8 mouse cellular contexts compared by ENCODE assay signal in genomic region chr8:122906463-122907021, GRCm38 (mm10). TPM values are rescaled to one million over a fixed set of nuclear protein-coding genes. Genes with fewer than 3 reads are reported as not detected.
A peak's percentile ranks its signal among the peaks of the same experiment; 100 is the strongest.
DNase-seq lines count a peak whose midpoint lies in the region; ATAC-seq and TF ChIP-seq lines count a peak whose summit lies in the region.

No protein-coding gene starts in this region.

- H3K4me3 ChIP-seq in C2C12 (ENCODE audit: insufficient read depth, poor library complexity, severe bottlenecking) = no peak overlapping the region
- H3K4me3 ChIP-seq in erythroblast, embryonic 14.5 days (replicated peaks) = peak overlapping the region; percentile 3
- no peak overlapping the region for H3K4me3 ChIP-seq in heart, embryonic 12.5 days
- no peak overlapping the region for H3K4me3 ChIP-seq in kidney, postnatal 0 days (replicated peaks; ENCODE audit: low read depth, low read length)
- no peak overlapping the region for H3K4me3 ChIP-seq in liver, embryonic 12.5 days
- H3K4me3 ChIP-seq in stomach, embryonic 15.5 days (replicated peaks) = no peak overlapping the region

- peaks cover 15% of the 10 kb centered on the region for H3K36me3 ChIP-seq in C2C12 (ENCODE audit: control insufficient read depth, insufficient read depth)
- H3K36me3 ChIP-seq in erythroblast, embryonic 14.5 days (ENCODE audit: control insufficient read depth) = peaks cover 77% of the 10 kb centered on the region
- peaks cover 16% of the 10 kb centered on the region for H3K36me3 ChIP-seq in heart, embryonic 12.5 days
- peaks cover 16% of the 10 kb centered on the region for H3K36me3 ChIP-seq in kidney, postnatal 0 days (ENCODE audit: insufficient read depth, low read length)
- H3K36me3 ChIP-seq in liver, embryonic 12.5 days = peaks cover 58% of the 10 kb centered on the region
- peaks cover 25% of the 10 kb centered on the region for H3K36me3 ChIP-seq in stomach, embryonic 15.5 days

- H3K9ac ChIP-seq in heart, embryonic 12.5 days = no peak overlapping the region
- H3K9ac ChIP-seq in kidney, postnatal 0 days (ENCODE audit: low read depth, low read length) = no peak overlapping the region
- H3K9ac ChIP-seq in liver, embryonic 12.5 days = no peak overlapping the region
- H3K9ac ChIP-seq in stomach, embryonic 15.5 days = no peak overlapping the region

- no peaks in the 10 kb centered on the region for H3K27me3 ChIP-seq in C2C12 (ENCODE audit: control insufficient read depth, insufficient read depth, insufficient read length)
- no peaks in the 10 kb centered on the region for H3K27me3 ChIP-seq in erythroblast, embryonic 14.5 days (ENCODE audit: control insufficient read depth)
- H3K27me3 ChIP-seq in heart, embryonic 12.5 days (replicated peaks) = no peaks in the 10 kb centered on the region
- no peaks in the 10 kb centered on the region for H3K27me3 ChIP-seq in kidney, postnatal 0 days (ENCODE audit: insufficient read depth, low read length)
- no peaks in the 10 kb centered on the region for H3K27me3 ChIP-seq in liver, embryonic 12.5 days (replicated peaks)
- no peaks in the 10 kb centered on the region for H3K27me3 ChIP-seq in stomach, embryonic 15.5 days (replicated peaks)

- H3K27ac ChIP-seq in heart, embryonic 12.5 days (ENCODE audit: poor library complexity, severe bottlenecking) = 0 out of 2 replicates have a peak overlapping the region, but pooled peaks have one; percentile 10
- H3K27ac ChIP-seq in kidney, postnatal 0 days = no peak overlapping the region
- H3K27ac ChIP-seq in liver, embryonic 12.5 days = no peak overlapping the region
- H3K27ac ChIP-seq in stomach, embryonic 15.5 days = no peak overlapping the region

- peaks cover 84% of the 10 kb centered on the region for H3K79me2 ChIP-seq in C2C12 (ENCODE audit: control insufficient read depth, insufficient read depth)

- ATAC-seq in heart, embryonic 12.5 days (ENCODE audit: insufficient number of reproducible peaks, low FRiP score) = peak; percentile 74
- peak; percentile 79 for ATAC-seq in kidney, postnatal 0 days (replicated peaks; ENCODE audit: low FRiP score, low read depth)
- peak; percentile 65 for ATAC-seq in liver, embryonic 12.5 days
- ATAC-seq in stomach, embryonic 15.5 days (ENCODE audit: insufficient read depth, low FRiP score, low read depth) = peak; percentile 81

- H3K4me1 ChIP-seq in erythroblast, embryonic 14.5 days (ENCODE audit: control insufficient read depth) = peaks cover 28% of the 10 kb centered on the region
- H3K4me1 ChIP-seq in heart, embryonic 12.5 days (replicated peaks) = peaks cover 31% of the 10 kb centered on the region
- no peaks in the 10 kb centered on the region for H3K4me1 ChIP-seq in kidney, postnatal 0 days (replicated peaks; ENCODE audit: insufficient read depth, low read length)
- peaks cover 26% of the 10 kb centered on the region for H3K4me1 ChIP-seq in liver, embryonic 12.5 days
- H3K4me1 ChIP-seq in stomach, embryonic 15.5 days = 0 out of 2 replicates have a peak, but pooled peaks cover 3% of the 10 kb centered on the region

- DNase-seq in brain, embryonic 14.5 days (ENCODE audit: low read depth) = peak; percentile 90
- peak; percentile 89 for DNase-seq in kidney, postnatal 0 days (ENCODE audit: low spot score)
- peak; percentile 78 to 85 for DNase-seq in natural killer cell, adult 2 months (ENCODE audit: low spot score in 2 of 2)

- TF ChIP-seq CTCF in C2C12 (IDR thresholded peaks at IDR 0.05; ENCODE audit: control insufficient read depth, insufficient read depth, insufficient read length) = peak; percentile 54
- peak; percentile 78; the same call in 1 of the 2 replicates for TF ChIP-seq CTCF in brain, embryonic 14.5 days (IDR thresholded peaks at IDR 0.05; ENCODE audit: borderline replicate concordance, extremely low read depth, insufficient read depth, insufficient read length)
- peak; percentile 92 for TF ChIP-seq CTCF in kidney, postnatal 0 days (IDR thresholded peaks at IDR 0.05; ENCODE audit: low read depth)

- peaks cover 57% of the 10 kb centered on the region for H3K79me3 ChIP-seq in C2C12 (ENCODE audit: low read depth)

- 31% methylated on average over 6 of the region's 6 CpGs for WGBS in heart, embryonic 12.5 days
- 20% methylated on average over 6 of the region's 6 CpGs for WGBS in kidney, postnatal 0 days
- WGBS in liver, embryonic 12.5 days (ENCODE audit: insufficient replicate concordance) = 36% methylated on average over 6 of the region's 6 CpGs
- WGBS in stomach, embryonic 15.5 days = 33% methylated on average over 6 of the region's 6 CpGs

- no peak overlapping the region for H3ac ChIP-seq in C2C12 (ENCODE audit: control insufficient read depth, insufficient read length, low read depth)

- no peak for TF ChIP-seq POLR2A in brain, embryonic 14.5 days (IDR thresholded peaks at IDR 0.05; ENCODE audit: borderline replicate concordance, extremely low read depth, insufficient read depth, insufficient read length, poor library complexity, severe bottlenecking)

- no peaks in the 10 kb centered on the region for H3K9me3 ChIP-seq in erythroblast, embryonic 14.5 days (ENCODE audit: control insufficient read depth, low read length)
- H3K9me3 ChIP-seq in heart, embryonic 12.5 days (replicated peaks) = no peaks in the 10 kb centered on the region
- H3K9me3 ChIP-seq in kidney, postnatal 0 days (replicated peaks; ENCODE audit: low read length) = no peaks in the 10 kb centered on the region
- H3K9me3 ChIP-seq in liver, embryonic 12.5 days (replicated peaks) = no peaks in the 10 kb centered on the region
- H3K9me3 ChIP-seq in stomach, embryonic 15.5 days = no peaks in the 10 kb centered on the region

- peak overlapping the region; percentile 40; the same call in 1 of the 2 replicates for H3K4me2 ChIP-seq in heart, embryonic 12.5 days
- H3K4me2 ChIP-seq in kidney, postnatal 0 days (ENCODE audit: low read length) = no peak overlapping the region
- H3K4me2 ChIP-seq in liver, embryonic 12.5 days = no peak overlapping the region
- no peak overlapping the region for H3K4me2 ChIP-seq in stomach, embryonic 15.5 days

TF ChIP-seq in C2C12, 6 proteins besides CTCF, POLR2A, EP300 and RAD21:
- TF ChIP-seq FOSL1 (IDR thresholded peaks at IDR 0.05; ENCODE audit: insufficient read depth, low read length, poor library complexity, severe bottlenecking) (peak; percentile 53), USF1 (IDR thresholded peaks at IDR 0.05; ENCODE audit: low read depth) (no peak)

RNA-seq across cellular contexts. Expression of gene Cdh15, which starts 58.8 kb away (rescaled TPM):
- 108 TPM for polyA plus RNA-seq in C2C12 (2012; fragmentation: generic; extraction: Trizol)
- polyA plus RNA-seq in brain, embryonic 14.5 days (2012; rRNA removed) = 1.0 and 1.2 TPM in 2 replicates
- not detected in 2 replicates for polyA plus RNA-seq in erythroblast, embryonic 14.5 days (2012)
- polyA plus RNA-seq in heart, embryonic 12.5 days (2016; fragmentation: Nextera tagmentation; extraction: Ambion mirVana) = 0.33 and 0.36 TPM in 2 replicates
- polyA plus RNA-seq in kidney, postnatal 0 days (2015; fragmentation: Nextera tagmentation; extraction: Ambion mirVana) = 0.37 and 0.69 TPM in 2 replicates
- polyA plus RNA-seq in liver, embryonic 12.5 days (2016; fragmentation: Nextera tagmentation; extraction: Ambion mirVana) = 0.17 and 0.66 TPM in 2 replicates
- 0.49 and 0.88 TPM in 2 replicates for polyA plus RNA-seq in stomach, embryonic 15.5 days (2015; fragmentation: Nextera tagmentation; extraction: Ambion mirVana)

Comparison
In these comparisons a context has a peak if more than half of its experiments do, and no peak if none do; other contexts are left out.
1. RNA of gene Cdh15, which starts 58.8 kb away (polyA plus RNA-seq): 108 TPM in C2C12 (single experiment); 1.0 to 1.2 TPM in brain, embryonic 14.5 days, 0.49 to 0.88 TPM in stomach, embryonic 15.5 days, 0.37 to 0.69 TPM in kidney, postnatal 0 days, 0.33 to 0.36 TPM in heart, embryonic 12.5 days, 0.17 to 0.66 TPM in liver, embryonic 12.5 days and not detected in erythroblast, embryonic 14.5 days; every median in the first group is over 10 times any median in the second.
2. Peak in every context shown above with its lines, with median percentiles within 50 percentile points of each other: CTCF ChIP-seq, DNase-seq and ATAC-seq.